Mouse (Mus musculus) embryo, embryonic 11 days (tissue): ENCODE data around the gene Sytl3.

Experiments used
- DNase-seq: peaks from one replicate; pipeline ENCODE4 v3.0.0-alpha.2; 2015

Gene Sytl3

DNA sequence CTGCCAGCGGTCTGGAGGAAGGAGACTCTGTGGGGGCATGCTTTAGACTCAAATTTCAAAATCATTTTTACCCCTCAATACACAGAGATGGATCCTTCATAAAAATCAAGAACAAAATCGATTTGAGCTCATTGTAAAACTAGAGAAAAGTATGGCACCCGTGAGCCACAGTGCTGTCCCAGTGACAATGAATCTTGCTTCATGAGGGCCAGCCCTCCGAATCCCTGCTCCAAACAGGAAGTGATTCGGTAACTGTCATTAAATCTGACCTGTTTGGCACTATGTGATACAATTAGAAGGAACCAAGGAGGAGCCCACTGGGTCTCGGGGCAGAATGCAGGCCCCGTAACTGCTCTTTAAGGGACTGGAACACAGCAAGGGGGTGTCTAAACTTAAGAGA is 79.9 kb downstream of the Sytl3 start:
- no peak for DNase-seq

DNA sequence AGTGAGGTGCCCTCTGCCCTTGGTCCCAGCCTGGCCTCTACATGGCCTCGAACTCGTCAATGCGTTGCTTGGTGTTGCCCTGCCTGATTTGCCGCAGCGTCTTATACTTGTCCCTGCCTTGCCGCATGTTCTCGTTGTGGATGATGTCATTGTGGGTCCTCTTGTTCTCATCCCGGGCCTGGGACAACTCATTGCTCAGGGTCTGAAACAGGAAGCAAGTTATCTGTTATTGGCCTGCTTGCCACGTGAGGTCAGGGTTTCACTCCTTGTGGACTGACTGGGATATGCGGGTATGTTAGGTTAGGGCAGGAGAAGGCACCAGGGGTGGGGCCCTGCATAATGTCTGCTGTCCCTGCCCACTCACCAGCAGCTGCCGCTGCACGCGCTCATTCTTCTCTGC is 80.4 kb downstream of the Sytl3 start:
- DNase-seq: no peak

DNA sequence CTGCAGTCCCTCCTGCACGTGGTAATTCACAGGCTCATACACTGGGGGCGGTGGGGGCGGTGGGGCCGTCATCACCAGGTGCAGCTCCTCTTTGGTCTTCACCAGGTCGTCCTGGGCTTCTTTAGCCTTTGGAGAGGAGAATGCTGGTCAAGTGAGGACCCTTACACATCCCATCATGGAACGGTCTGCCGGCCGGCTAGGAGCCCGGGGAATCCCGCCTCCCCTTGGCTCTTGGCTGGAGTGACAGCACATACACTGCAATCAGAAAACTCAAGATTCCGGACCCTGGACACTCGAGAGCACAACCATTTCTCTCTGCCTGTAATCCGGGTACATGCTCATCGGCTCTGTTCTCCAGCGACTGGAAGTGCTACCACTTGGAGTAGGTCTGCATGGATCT is 80.9 kb downstream of the Sytl3 start:
- DNase-seq: no peak

DNA sequence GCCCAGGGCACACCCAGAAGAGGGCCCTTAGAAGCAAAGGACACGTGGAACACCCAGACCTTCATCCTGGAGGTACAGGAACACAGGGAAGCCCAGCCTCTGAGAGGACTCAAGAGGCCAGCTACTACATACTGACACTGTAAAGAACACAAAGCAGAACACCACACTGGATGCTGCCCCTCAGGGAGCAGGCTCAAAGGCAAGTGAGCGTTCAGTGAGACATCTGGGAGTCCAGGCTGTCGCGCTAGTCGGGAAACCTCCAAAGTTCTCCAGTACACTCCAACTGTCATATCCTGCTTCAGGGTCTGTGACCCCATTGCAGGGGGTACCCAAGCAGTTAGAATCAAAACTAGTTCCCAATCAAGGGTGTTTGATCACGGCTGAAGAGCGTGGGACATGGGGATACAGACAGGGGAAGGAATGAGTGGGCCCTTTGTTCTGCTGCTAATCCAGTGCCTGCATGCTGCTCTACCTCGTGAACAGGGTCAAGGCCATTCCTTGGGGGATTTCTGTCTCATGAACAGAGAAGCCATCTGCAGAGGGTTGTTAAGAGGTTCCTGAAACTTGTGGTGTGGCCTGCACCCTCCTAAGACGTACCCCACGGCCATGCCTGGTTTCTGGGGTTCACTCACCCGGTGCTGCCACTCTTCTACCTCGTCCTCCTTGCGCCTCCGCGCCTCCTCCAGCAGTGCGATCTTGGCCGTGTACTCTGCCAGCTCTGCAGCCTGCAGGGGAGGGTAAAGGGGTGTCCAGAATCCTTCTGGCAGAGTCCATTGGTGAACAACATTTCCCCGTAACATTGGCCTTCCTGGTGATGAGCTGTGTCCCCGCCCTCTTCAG is 81.7 kb downstream of the Sytl3 start:
- no peak for DNase-seq

DNA sequence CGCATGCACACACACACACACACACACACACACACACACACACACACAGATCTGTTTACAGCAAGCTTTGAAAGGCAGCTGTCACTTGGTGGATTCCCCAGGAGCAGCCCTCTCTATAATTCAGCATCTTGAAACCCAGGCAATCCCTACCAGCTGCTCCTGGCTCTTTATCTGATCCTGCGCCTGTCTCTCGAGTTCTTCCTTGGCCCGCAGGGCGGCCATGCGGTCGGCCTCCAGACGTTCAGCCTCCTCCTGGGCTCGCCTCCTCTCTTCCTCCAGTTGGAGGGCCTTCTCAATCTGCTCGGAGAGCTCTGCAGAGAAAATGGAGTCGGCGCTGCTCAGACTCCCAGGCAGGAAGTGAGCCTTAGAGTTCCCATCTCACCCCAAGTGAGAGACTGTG is 82.4 kb downstream of the Sytl3 start:
- DNase-seq: no peak

DNA sequence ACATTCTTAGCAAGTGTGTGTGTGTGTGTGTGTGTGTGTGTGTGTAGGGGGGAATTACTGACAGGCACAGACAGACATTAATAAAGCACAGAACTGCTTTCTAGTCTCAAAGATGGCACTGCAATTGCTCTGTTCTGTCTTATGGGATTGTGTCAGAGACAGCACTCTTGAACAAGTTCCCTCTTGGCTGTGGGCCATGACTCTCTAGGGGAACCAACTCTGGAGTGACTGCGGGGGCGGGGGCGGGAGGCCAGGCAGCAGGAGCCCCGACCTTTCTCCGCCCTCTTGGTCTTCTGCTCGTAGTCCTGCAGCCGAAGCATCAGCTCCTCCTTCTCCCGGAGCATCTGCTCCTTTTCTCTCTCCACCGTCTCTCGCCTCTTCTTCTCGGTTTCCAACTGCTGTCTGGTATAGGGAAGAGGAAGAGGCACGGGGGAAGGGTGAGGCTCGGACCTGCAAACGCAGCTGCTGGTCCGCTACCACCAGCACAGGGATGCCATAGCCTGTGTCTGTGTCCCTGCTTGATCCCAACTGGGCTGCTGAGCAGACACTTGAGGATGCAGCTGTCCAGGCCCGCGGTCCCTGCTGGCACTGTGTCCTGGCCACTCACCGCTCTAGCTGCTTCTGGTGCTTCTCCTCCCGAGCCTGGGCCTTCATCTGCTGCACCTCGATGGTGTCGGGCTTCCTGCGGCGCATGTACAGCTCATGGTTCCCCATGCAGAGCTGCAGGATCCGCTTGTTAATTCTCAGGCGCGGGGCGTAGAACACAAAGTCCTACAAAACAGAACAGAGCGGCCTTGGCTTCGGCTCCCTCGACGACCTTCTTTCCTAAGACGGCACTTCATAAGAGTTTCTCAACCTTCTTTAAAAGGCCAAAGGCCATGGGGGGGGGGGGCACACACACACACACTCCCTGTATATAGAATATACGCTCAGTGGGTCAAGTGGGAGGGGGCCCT is 83.5 kb downstream of the Sytl3 start:
- DNase-seq: no peak

DNA sequence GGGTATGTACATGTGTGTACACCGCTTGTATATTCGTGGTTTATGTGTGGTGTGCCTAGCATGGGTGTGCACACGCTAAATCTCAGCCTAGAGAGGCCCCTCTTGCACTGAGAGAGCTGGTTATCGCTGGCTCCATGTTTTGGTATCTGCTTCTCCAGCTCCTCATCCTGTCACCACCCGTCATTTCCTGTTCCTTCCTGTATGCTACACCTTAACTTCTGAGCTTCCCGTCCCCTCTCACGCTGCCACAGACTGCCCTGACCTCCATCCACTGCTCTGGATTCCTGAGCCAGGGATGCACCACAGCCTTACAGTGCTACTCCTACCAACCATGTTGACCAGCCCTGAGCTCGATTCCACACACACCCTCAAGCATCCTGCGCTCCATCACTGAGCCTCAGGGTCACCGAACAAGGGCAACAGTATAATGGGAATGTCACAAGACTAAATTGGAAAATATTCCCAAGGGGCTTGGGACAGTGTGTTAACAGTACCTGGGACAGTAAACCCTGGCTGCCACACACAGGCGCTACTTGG is 84.2 kb downstream of the Sytl3 start:
- no peak for DNase-seq

DNA sequence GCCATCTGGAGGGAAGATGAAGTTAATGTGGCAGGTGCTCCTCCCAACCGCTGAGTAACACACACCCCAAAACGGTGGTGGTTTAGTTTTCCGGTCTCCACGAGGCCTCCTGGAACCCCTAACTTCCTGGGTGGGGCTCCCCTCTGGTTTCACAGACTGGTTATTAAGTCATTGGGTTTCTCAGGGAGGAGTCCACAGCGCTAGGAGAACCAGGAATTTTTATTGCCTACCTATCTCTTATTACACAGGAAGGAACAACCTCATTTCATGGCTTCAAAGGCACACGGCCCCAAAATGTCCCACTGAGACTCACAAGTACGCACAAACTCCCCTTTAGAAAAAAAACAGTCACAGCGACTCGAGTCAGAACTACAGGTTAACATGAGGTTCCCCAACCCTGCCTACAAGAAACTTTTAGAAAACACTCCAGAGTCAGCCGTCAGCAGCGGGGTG is 84.9 kb downstream of the Sytl3 start:
- no peak for DNase-seq

DNA sequence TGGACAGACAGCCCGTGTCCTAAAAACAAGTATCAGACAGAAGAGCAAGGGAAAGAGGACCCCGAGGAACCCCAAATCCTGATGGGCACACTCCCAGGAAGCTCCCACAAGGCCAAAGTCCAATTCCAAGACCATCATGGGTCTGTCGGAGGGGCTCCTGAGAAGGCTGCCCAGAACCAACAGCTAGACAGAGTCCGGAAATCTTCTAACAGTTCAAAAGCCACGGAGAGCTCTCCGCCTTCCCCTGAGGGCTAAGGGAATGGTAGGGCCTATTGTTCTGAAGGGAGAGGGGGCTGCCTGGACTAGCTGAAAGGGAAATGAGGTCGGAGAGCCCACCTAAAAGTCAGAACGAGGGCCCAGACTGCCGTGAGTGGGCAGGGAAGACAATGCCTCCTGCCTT is 85.5 kb downstream of the Sytl3 start:
- no peak for DNase-seq

DNA sequence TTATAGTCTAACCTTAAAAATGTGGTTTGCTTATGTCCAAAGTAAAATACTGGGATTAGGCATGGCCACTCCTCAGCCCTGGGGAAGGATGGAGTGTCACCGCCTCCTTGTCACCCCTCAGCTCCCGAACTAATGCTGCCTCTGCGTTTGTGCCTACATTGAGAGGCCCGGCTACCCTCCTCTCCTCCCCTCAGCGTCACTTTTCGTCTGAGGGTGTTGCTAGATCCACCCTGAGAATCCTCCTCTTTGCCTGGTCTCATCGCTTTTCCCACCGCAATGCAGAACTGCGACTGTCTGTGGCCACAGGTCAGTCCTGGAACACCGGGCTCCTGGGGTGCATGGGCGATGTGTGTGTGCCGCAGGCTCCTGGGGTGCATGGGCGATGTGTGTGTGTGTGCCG is 86.0 kb downstream of the Sytl3 start:
- DNase-seq: no peak

DNA sequence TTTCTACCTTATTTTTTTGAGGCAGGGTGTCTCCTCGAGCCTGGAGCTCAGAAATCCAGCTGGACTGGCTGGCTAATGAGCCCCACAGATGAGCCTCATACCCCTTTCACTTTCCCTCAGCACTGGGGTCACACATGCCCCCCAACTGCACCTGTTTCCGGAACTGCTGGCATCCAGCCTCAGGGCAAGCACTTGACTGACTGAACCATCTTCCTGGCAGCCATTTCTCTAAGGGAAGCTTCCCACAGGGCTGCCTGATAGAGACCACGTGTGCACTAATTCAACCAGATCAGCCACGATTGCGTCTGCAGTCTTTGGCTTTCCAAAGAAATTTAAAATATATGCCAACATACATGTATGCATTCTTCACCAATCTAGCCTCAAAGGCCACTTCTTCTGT is 86.6 kb downstream of the Sytl3 start:
- no peak for DNase-seq

DNA sequence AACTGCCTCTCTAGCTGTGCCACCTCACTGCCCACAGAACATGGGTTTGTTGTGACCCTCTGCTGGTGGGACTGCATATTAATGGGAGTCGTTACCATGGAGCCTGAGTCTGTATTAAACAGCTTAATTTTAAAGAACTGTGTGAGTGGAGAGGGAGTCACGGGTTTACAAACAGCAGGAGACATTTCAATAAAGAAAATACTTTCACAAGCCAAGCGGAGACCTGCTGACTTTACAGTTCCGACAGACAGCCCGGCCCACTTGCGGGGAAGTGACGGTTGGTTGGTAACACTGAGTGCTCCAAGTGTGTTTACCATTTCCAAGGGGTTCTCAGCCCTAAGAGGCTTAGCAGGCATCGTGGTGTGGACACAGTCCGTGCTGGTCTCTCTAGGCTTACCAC is 87.1 kb downstream of the Sytl3 start:
- DNase-seq: no peak

DNA sequence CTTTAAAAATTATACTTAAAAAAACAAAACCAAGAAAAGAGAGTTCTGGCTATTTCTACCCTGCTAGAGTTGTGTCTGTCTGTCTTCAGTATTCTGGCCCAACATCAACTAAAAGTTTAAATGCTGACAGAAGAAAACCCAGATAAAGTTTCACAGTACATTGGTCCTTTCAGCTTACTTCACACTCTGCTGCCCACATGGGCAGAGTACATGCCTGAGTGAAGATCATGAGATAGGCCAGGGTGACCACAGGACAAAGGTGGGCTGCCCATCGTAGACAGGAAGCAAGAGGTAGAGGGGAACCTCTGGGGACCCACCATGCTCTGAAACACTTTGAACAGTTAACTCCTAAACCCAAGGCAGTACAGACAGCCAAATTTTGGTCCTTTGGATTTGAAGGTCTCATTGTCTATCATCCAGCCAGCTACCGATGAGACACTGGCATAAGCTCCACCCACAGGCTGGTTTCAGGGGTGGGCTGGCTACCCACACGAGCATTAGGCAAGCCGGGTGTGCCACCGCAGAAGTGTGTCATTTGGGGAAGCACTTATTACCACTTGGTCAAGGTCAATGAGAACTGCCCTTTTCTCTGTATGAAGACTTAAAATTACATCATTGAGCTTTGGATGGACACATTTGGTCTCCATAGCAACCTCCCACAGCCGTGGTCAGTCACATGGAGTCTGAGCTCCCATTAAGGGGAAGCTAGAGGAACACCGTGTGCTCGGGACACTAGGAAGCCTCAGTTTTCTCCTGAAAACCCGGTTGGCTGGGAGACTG is 87.7 kb downstream of the Sytl3 start:
- no peak for DNase-seq

DNA sequence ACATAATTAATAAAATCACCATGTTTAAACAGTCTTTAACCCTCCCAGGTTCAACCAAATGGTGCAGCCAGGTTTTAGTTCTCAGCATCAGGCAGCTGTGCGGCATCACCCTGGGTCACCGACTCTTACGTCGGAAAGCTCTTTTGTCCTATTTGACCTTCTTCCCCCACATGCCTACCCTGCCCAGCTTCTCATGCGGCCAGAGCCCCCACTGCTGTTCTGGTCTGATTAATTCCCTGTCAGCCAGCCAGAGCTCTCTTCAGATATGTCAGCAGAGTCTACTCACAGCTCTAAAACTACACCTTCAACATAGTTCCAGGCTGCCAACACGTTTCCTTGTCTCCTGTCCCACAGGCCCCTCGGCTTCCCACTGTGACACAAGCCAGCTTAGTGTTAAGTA is 88.6 kb downstream of the Sytl3 start:
- DNase-seq: no peak

DNA sequence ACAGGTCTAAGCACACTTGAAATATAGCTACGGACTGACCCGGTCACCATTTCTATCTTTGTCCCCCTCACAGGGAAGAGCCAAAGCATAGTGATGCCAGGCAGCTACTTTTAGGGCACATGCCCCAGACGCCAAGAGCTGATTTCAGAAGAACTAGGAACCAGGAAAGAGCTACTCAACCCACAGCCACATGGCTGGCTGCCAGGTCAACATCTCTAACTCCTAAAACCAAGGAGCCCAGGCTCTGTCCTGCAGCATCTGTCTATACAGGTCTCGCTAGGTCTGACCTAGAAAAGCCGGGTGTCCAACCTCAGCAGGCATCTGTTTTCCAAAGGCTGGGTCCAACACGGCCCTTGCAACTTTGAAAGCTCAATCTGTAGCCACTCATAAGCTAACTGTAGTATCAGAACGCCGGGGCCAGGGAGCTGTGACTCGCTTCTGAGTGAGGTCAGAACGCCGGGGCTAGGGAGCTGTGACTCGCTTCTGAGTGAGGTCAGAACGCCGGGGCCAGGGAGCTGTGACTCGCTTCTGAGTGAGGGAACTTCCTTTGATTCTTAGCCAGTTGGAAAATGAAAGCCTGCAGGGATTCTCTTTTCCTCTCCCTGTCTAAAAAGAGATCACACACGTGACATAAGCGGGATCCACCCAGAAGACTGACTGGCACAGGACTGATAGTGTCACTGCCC is 90.0 kb downstream of the Sytl3 start:
- no peak for DNase-seq

DNA sequence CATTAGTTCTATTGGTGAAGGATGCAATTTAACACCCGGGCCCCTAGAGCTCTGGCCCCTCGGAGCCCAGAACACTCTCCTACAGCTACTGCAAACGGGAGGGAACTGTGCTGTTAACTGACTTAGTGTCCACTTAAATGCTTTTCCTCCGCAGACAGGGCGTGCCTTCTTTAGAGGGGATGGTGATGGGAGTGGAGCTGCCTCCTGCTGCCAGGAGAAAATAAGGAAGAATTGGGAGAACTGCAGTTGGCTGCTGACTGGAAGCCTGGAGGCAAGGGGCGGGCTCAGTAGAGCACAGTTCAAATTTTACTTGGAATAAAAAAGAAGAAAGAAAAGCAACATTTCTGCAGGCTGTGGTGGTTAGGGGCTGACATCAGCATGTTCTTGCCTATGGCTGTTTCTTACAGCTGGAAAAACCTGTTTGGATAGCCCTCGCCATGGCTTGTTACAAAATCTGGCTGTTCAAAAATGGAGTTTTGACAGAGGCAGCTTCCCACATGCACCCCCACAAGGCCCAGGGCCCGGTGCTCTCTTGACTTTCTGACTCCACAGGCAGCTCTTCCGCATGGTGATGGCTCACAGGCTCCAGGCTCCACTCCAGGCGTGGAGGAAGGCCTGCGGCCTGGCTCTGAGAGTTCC is 92.4 kb downstream of the Sytl3 start:
- DNase-seq: no peak

DNA sequence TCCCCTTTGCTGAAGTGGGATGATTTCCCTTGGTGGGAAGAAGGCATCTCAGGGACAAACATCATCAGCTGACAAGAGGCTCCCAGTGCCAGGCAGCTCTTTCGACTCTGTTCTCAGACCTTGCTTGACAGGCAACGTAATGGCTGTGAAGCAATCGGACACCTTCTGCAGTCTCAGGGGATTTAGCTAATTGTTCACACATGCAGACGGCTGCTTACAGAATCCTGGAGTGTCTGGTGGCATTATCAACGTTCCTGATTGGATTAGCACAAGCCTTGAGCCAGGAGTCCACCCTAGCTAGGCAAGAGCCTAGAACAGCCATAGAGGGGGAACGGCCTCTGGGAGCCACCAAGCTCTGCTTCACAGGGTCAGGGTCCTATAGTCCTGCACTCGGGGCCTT is 93.5 kb downstream of the Sytl3 start:
- DNase-seq: peak; percentile 41

DNA sequence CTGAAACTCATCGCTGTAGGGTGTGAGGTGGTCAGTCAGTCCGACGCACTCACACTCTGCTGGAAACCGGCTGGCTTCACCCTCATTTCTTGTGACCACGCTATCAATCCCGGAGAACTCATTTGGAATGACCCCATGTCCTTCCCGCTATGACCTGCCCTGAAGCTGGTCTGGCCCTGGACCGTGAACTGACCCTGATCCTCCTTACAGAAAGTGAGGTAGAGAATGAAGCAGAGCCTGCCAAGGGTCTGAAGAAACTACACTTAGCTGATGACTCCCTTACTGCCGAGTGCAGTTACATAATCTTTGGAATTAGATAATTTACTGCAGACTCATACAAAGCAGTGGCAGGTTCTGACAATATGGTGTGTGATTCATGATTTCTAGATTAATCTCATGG is 96.3 kb downstream of the Sytl3 start:
- DNase-seq: no peak

DNA sequence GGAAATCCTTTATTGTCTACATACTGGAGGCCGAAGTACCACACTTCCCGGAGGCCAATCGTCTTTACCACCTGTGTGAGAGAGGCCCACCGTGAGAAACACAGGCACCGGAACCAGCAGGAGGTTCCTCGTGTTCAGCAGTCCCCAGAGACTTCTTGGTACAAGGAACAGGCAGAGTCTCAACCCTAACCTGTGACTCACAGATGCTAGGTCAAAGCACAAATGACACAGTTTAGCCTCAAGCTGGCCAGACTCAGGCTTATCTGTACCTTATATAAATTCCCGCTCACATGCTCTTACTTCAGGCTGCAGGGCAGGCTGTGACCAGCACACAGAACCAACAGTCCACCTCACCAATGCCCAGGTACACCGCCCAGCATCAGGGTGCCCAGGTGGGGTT is 97.0 kb downstream of the Sytl3 start:
- DNase-seq: no peak

DNA sequence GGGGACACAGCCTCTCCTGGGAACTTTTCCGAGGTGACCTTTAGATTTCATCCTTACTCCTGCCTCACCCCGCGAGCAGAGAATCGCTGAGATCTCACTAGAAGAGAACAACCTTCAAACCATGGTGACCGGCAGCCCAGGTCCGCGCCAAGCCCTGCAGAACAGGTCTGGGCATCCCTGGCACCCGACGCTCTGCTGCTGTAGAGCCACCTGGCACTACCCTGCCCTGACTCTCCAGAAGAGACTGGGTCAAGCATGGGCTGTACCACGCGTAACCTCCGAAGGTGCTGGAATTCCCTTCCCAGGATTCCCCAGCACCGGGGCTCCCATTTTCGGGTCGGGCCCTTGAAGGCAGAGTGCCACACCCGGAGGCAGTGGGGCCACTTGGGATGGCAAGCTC is 99.0 kb downstream of the Sytl3 start:
- no peak for DNase-seq

DNA sequence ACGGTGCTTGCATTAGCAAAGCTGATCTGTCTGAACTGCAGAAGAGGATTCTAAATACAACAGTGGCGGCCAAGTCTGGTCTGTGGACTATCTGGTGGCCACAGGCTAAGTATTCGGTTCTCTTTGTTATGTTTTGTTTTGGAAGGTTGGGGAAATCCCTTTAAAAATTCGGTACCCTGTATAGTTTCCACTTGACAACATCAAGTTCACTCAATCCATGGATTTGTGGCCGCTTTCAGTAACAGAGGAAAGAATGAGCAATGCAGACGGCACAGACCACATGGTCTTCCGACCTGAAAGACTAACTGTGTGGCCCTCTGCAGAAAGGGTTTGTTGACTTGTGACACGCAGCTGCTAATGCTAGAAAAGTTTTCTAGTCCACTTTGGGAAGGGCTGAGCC is 100.0 kb downstream of the Sytl3 start:
- DNase-seq: no peak
